Mouse (Mus musculus) midbrain, embryonic 13.5 days (tissue): ENCODE results near the gene 4931429L15Rik. TPM values are rescaled to one million over a fixed set of nuclear protein-coding genes. Genes with fewer than 3 reads are reported as not detected.
A peak's percentile ranks its signal among the peaks of the same experiment; 100 is the strongest.

Experiments used
- ATAC-seq: fragments of 200-750 bp; cut with Nextera tagmentation; 2 replicates; pipeline ENCODE4 v1.8.0; 2017; ENCODE audit warnings: mild to moderate bottlenecking, moderate TSS enrichment, moderate library complexity
- H3K27ac ChIP-seq: fragments of 300-500 bp; sonication (generic); 2 replicates; pipeline ENCODE4 v1.5.1; 2015; ENCODE audit warnings: inconsistent platforms, mild to moderate bottlenecking, moderate library complexity
- H3K27me3 ChIP-seq: fragments of 300-500 bp; sonication (generic); 2 replicates; pipeline ENCODE4 v1.6.1; 2015; ENCODE audit warnings: mild to moderate bottlenecking, inconsistent platforms
- H3K36me3 ChIP-seq: fragments of 300-500 bp; sonication (generic); 2 replicates; pipeline ENCODE4 v1.6.1; 2015; ENCODE audit warnings: mild to moderate bottlenecking, inconsistent platforms
- H3K4me1 ChIP-seq: fragments of 300-500 bp; sonication (generic); replicated peaks from 2 replicates; pipeline ENCODE4 v1.6.1; 2015; ENCODE audit warnings: inconsistent platforms
- H3K4me2 ChIP-seq: fragments of 300-500 bp; sonication (generic); replicated peaks from 2 replicates; pipeline ENCODE4 v1.6.1; 2015; ENCODE audit warnings: moderate library complexity, mild to moderate bottlenecking, inconsistent platforms
- H3K4me3 ChIP-seq: fragments of 300-500 bp; sonication (generic); replicated peaks from 2 replicates; pipeline ENCODE4 v1.5.1; 2015; ENCODE audit warnings: mild to moderate bottlenecking, inconsistent platforms
- H3K9ac ChIP-seq: fragments of 300-500 bp; sonication (generic); replicated peaks from 2 replicates; pipeline ENCODE4 v1.6.1; 2015; ENCODE audit warnings: mild to moderate bottlenecking, inconsistent platforms
- H3K9me3 ChIP-seq: fragments of 300-500 bp; sonication (generic); 2 replicates; pipeline ENCODE4 v1.6.1; 2016; ENCODE audit warnings: mild to moderate bottlenecking, inconsistent platforms
- WGBS: fragments of 180-500 bp; shearing (Covaris S2); methylation state at CpG from one replicate; pipeline ENCODE4 v1.1.7; 2015; 5-methylcytosine and 5-hydroxymethylcytosine counted together
- polyA plus RNA-seq: library from polyadenylated mRNA; unstranded; fragments of >200 nt; fragmentation: Nextera tagmentation; extraction: Ambion mirVana; gene quantifications from 2 replicates; pipeline ENCODE4 v1.2.1, GENCODE M21; 2015

The 4931429L15Rik gene
- polyA plus RNA-seq, 1 experiment from 2014 or later, result 0.13 TPM

- H3K27me3 ChIP-seq, result peaks cover 25% of the 10 kb centered on the region
- peak within 1 kb of the TSS; percentile 98 for H3K4me2 ChIP-seq
- peak within 1 kb of the TSS; percentile 84 for H3K4me3 ChIP-seq
- peak within 1 kb of the TSS; percentile 84 for H3K9ac ChIP-seq
- 5% methylated on average over 45 of the region's 45 CpGs for WGBS
- peak within 1 kb of the TSS; percentile 61 for H3K27ac ChIP-seq
- ATAC-seq, result peak; percentile 98
- H3K4me1 ChIP-seq, result peaks cover 16% of the 10 kb centered on the region
- H3K36me3 ChIP-seq, result peaks cover 35% of the 10 kb centered on the region
- H3K9me3 ChIP-seq, result no peaks in the 10 kb centered on the region
Observed at GRCm38 (mm10) chr9:46272677-46273454, 46.9 kb downstream of the 4931429L15Rik start, which contains the start of gene Zpr1. Gene Zpr1, plus strand, starts transcription at chr9:46273064.

GRCm38 (mm10) chr9:46272070-46272469 is 47.7 kb downstream of the 4931429L15Rik start:
- no peak for ATAC-seq
- H3K4me3 ChIP-seq, result peak overlapping the region; percentile 84; the same call in 1 of the 2 replicates
- WGBS, result 92% methylated on average over 9 of the region's 9 CpGs
- peak overlapping the region; percentile 98; the same call in 1 of the 2 replicates for H3K4me2 ChIP-seq
- peaks cover 25% of the 10 kb centered on the region for H3K27me3 ChIP-seq
- peaks cover 27% of the 10 kb centered on the region for H3K36me3 ChIP-seq
- no peak overlapping the region for H3K27ac ChIP-seq
- no peak overlapping the region for H3K9ac ChIP-seq
- H3K9me3 ChIP-seq, result no peaks in the 10 kb centered on the region
- H3K4me1 ChIP-seq, result peaks cover 16% of the 10 kb centered on the region

GRCm38 (mm10) chr9:46270782-46271181 is 49.0 kb downstream of the 4931429L15Rik start:
- ATAC-seq, result no peak
- no peaks in the 10 kb centered on the region for H3K9me3 ChIP-seq
- 93% methylated on average over 4 of the region's 4 CpGs for WGBS
- H3K9ac ChIP-seq, result no peak overlapping the region
- peaks cover 14% of the 10 kb centered on the region for H3K36me3 ChIP-seq
- no peak overlapping the region for H3K4me2 ChIP-seq
- peaks cover 25% of the 10 kb centered on the region for H3K27me3 ChIP-seq
- H3K27ac ChIP-seq, result no peak overlapping the region
- H3K4me3 ChIP-seq, result no peak overlapping the region
- peaks cover 16% of the 10 kb centered on the region for H3K4me1 ChIP-seq

- Histone ChIP-seq H3K27ac (no peak overlapping the region), H3K4me3 (no peak overlapping the region), H3K9me3 (no peaks in the 10 kb centered on the region), H3K36me3 (no peaks in the 10 kb centered on the region), H3K27me3 (peaks cover 25% of the 10 kb centered on the region), H3K4me2 (no peak overlapping the region), H3K4me1 (peaks cover 11% of the 10 kb centered on the region), H3K9ac (no peak overlapping the region)
- WGBS, result 80% methylated on average over 5 of the region's 5 CpGs
- ATAC-seq, result no peak
Observed at GRCm38 (mm10) chr9:46269125-46269524, 50.7 kb downstream of the 4931429L15Rik start.

- ATAC-seq, result no peak
- Histone ChIP-seq H3K9ac (no peak within 1 kb of the TSS), H3K36me3 (no peaks in the 10 kb centered on the region), H3K27me3 (peaks cover 25% of the 10 kb centered on the region), H3K9me3 (no peaks in the 10 kb centered on the region), H3K4me3 (no peak within 1 kb of the TSS), H3K4me2 (no peak within 1 kb of the TSS), H3K4me1 (peaks cover 4% of the 10 kb centered on the region), H3K27ac (no peak within 1 kb of the TSS)
- WGBS, result 64% methylated on average over 7 of the region's 7 CpGs
Observed at GRCm38 (mm10) chr9:46268343-46268873, 51.4 kb downstream of the 4931429L15Rik start, which contains the start of gene Apoa5. Gene Apoa5, plus strand, starts transcription at chr9:46268633.

- H3K4me1 ChIP-seq, result no peaks in the 10 kb centered on the region
- ATAC-seq, result no peak
- no peaks in the 10 kb centered on the region for H3K36me3 ChIP-seq
- 88% methylated on average over 7 of the region's 7 CpGs for WGBS
- H3K27me3 ChIP-seq, result peaks cover 23% of the 10 kb centered on the region
- H3K4me3 ChIP-seq, result no peak overlapping the region
- H3K9ac ChIP-seq, result no peak overlapping the region
- H3K9me3 ChIP-seq, result no peaks in the 10 kb centered on the region
- H3K27ac ChIP-seq, result no peak overlapping the region
- H3K4me2 ChIP-seq, result no peak overlapping the region
Observed at GRCm38 (mm10) chr9:46261131-46261530, 58.7 kb downstream of the 4931429L15Rik start.

- no peak overlapping the region for H3K27ac ChIP-seq
- H3K4me2 ChIP-seq, result no peak overlapping the region
- peaks cover 27% of the 10 kb centered on the region for H3K27me3 ChIP-seq
- no peaks in the 10 kb centered on the region for H3K36me3 ChIP-seq
- ATAC-seq, result no peak
- no peaks in the 10 kb centered on the region for H3K9me3 ChIP-seq
- no peak overlapping the region for H3K4me3 ChIP-seq
- 90% methylated on average over 6 of the region's 6 CpGs for WGBS
- no peak overlapping the region for H3K9ac ChIP-seq
- H3K4me1 ChIP-seq, result no peaks in the 10 kb centered on the region
Observed at GRCm38 (mm10) chr9:46259111-46259510, 60.7 kb downstream of the 4931429L15Rik start.

GRCm38 (mm10) chr9:46257546-46257945 is 62.2 kb downstream of the 4931429L15Rik start:
- Histone ChIP-seq H3K4me1 (no peaks in the 10 kb centered on the region), H3K9me3 (no peaks in the 10 kb centered on the region), H3K4me2 (no peak overlapping the region), H3K27me3 (peaks cover 39% of the 10 kb centered on the region), H3K27ac (no peak overlapping the region), H3K4me3 (no peak overlapping the region), H3K9ac (no peak overlapping the region), H3K36me3 (no peaks in the 10 kb centered on the region)
- ATAC-seq, result no peak
- 90% methylated on average over 3 of the region's 3 CpGs for WGBS

- no peak overlapping the region for H3K4me2 ChIP-seq
- no peaks in the 10 kb centered on the region for H3K9me3 ChIP-seq
- no peak overlapping the region for H3K27ac ChIP-seq
- ATAC-seq, result no peak
- H3K4me1 ChIP-seq, result no peaks in the 10 kb centered on the region
- H3K36me3 ChIP-seq, result no peaks in the 10 kb centered on the region
- no peak overlapping the region for H3K9ac ChIP-seq
- no peak overlapping the region for H3K4me3 ChIP-seq
- WGBS, result 94% methylated on average over 10 of the region's 10 CpGs
- peaks cover 42% of the 10 kb centered on the region for H3K27me3 ChIP-seq
Observed at GRCm38 (mm10) chr9:46256658-46257385, 63.0 kb downstream of the 4931429L15Rik start.

GRCm38 (mm10) chr9:46256177-46256576 is 63.6 kb downstream of the 4931429L15Rik start:
- no peak overlapping the region for H3K9ac ChIP-seq
- H3K4me3 ChIP-seq, result no peak overlapping the region
- H3K9me3 ChIP-seq, result no peaks in the 10 kb centered on the region
- peaks cover 49% of the 10 kb centered on the region for H3K27me3 ChIP-seq
- no peak overlapping the region for H3K27ac ChIP-seq
- H3K4me2 ChIP-seq, result no peak overlapping the region
- no peak for ATAC-seq
- 85% methylated on average over 7 of the region's 7 CpGs for WGBS
- no peaks in the 10 kb centered on the region for H3K4me1 ChIP-seq
- no peaks in the 10 kb centered on the region for H3K36me3 ChIP-seq
